Comparison of ENCODE assay signal across 8 mouse cellular contexts in the genomic region with DNA sequence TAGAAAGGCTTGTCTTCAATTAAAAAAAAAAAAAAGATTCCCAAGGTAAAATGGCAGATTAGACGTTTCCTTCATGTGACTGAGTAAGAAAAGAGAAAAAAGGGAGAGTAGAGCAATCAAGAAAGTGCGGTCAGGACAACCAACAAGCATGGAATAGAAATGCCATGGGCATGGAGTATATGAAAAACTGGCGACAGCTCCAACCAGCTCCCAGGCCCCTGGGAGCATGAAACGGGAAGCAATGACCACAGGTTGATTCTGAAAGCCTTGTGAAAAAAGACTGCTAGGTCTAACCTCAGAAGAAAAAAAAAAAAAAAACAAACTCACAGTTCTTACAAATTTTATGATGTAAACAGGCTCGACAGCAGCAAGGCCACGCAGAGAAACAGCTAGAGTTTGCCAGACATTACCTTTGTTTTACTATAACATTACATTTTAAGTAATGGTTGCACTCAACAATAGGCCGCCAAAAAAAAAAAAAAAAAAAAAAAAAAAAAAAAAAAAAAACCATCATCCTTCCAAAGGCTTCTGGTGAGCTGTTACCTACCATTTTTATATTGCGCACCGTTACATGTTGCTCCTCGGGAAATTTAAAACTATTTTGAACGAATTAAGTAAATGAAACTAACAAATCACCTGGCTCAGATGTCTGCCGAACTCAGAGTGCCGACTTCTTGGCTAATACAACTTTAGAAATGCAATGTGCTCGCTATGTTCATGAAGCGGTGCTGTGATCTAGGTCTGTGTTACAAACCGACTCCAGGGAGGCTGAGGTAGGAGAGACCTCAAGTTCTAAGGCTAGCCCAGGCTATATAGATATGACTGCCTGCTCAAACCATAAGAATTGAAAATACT. TPM values are rescaled to one million over a fixed set of nuclear protein-coding genes. Genes with fewer than 3 reads are reported as not detected.
DNase-seq lines count a peak whose midpoint lies in the region; ATAC-seq lines count a peak whose summit lies in the region.

No protein-coding gene starts in this region.

- peak overlapping the region; percentile 87 for H3K4me3 ChIP-seq in kidney, embryonic 14.5 days (ENCODE audit: low read length)
- H3K4me3 ChIP-seq in forebrain, embryonic 10.5 days: peak overlapping the region; percentile 64
- H3K4me3 ChIP-seq in limb, embryonic 15.5 days: peak overlapping the region; percentile 88

- no peaks in the 10 kb centered on the region for H3K27me3 ChIP-seq in kidney, embryonic 14.5 days (ENCODE audit: control insufficient read depth, insufficient read depth, low read length)
- H3K27me3 ChIP-seq in forebrain, embryonic 10.5 days (ENCODE audit: poor library complexity, severe bottlenecking): no peaks in the 10 kb centered on the region
- H3K27me3 ChIP-seq in limb, embryonic 15.5 days: no peaks in the 10 kb centered on the region
- no peaks in the 10 kb centered on the region for H3K27me3 ChIP-seq in splenic B cell, adult 2 months (ENCODE audit: control insufficient read depth, insufficient read depth, low read length, poor library complexity, severe bottlenecking)

- H3K36me3 ChIP-seq in kidney, embryonic 14.5 days (ENCODE audit: control insufficient read depth, insufficient read depth, low read length): no peaks in the 10 kb centered on the region
- peaks cover 7% of the 10 kb centered on the region; the same call in 1 of the 2 replicates for H3K36me3 ChIP-seq in forebrain, embryonic 10.5 days (replicated peaks)
- no peaks in the 10 kb centered on the region for H3K36me3 ChIP-seq in limb, embryonic 15.5 days
- H3K36me3 ChIP-seq in splenic B cell, adult 2 months (ENCODE audit: control insufficient read depth, insufficient read depth, low read length, poor library complexity, severe bottlenecking): no peaks in the 10 kb centered on the region

- no peak for DNase-seq in kidney, postnatal 25 days
- peak; percentile 45 for DNase-seq in MN1 (ENCODE audit: low spot score)
- peak; percentile 27 for DNase-seq in forebrain, embryonic 10.5 days (ENCODE audit: extremely low spot score, low spot score)
- peak; percentile 25 for DNase-seq in splenic B cell, adult 2 months (ENCODE audit: low read depth, low spot score)
- DNase-seq in spleen, postnatal 14 days (ENCODE audit: low spot score in 2 of 2): no peak

- peak overlapping the region; percentile 61 for H3K4me2 ChIP-seq in kidney, embryonic 14.5 days (replicated peaks; ENCODE audit: low read depth, low read length)
- H3K4me2 ChIP-seq in limb, embryonic 15.5 days: peak overlapping the region; percentile 73

- 0 out of 2 replicates have a peak, but pooled peaks cover 3% of the 10 kb centered on the region for H3K4me1 ChIP-seq in kidney, embryonic 14.5 days (ENCODE audit: control insufficient read depth, insufficient read depth, low read length)
- peaks cover 15% of the 10 kb centered on the region for H3K4me1 ChIP-seq in forebrain, embryonic 10.5 days
- H3K4me1 ChIP-seq in limb, embryonic 15.5 days: peaks cover 9% of the 10 kb centered on the region; the same call in 1 of the 2 replicates

- H3K9ac ChIP-seq in kidney, embryonic 14.5 days (ENCODE audit: low read depth, low read length): peak overlapping the region; percentile 89; the same call in 1 of the 2 replicates
- H3K9ac ChIP-seq in limb, embryonic 15.5 days: no peak overlapping the region

- 27% methylated on average over 16 of the region's 16 CpGs for WGBS in kidney, embryonic 14.5 days
- 36% methylated on average over 16 of the region's 16 CpGs for WGBS in forebrain, embryonic 10.5 days
- 27% methylated on average over 16 of the region's 16 CpGs for WGBS in limb, embryonic 15.5 days

- ATAC-seq in kidney, embryonic 14.5 days (ENCODE audit: low FRiP score, low TSS enrichment): no peak
- ATAC-seq in limb, embryonic 15.5 days (ENCODE audit: insufficient number of reproducible peaks, low FRiP score, low TSS enrichment, low read depth): no peak
- ATAC-seq in activated CD4-positive, CD25-positive, alpha-beta regulatory T cell, adult 4 months: no peak

- H3K9me3 ChIP-seq in kidney, embryonic 14.5 days (ENCODE audit: control insufficient read depth, low read length): no peaks in the 10 kb centered on the region
- no peaks in the 10 kb centered on the region for H3K9me3 ChIP-seq in forebrain, embryonic 10.5 days
- no peaks in the 10 kb centered on the region for H3K9me3 ChIP-seq in limb, embryonic 15.5 days

- peak overlapping the region; percentile 98; the same call in 1 of the 2 replicates for H3K27ac ChIP-seq in kidney, embryonic 14.5 days (ENCODE audit: low read depth, low read length)
- H3K27ac ChIP-seq in forebrain, embryonic 10.5 days: peak overlapping the region; percentile 96
- H3K27ac ChIP-seq in limb, embryonic 15.5 days: peak overlapping the region; percentile 99

RNA-seq across cellular contexts. Expression of a gene that starts 1.4 kb away (rescaled TPM):
- polyA plus RNA-seq in kidney, embryonic 14.5 days (2014; fragmentation: Nextera tagmentation; extraction: Ambion mirVana): 29.9 and 30.1 TPM in 2 replicates
- 40.9 and 41.8 TPM in 2 replicates for polyA plus RNA-seq in forebrain, embryonic 10.5 days (2016; fragmentation: Nextera tagmentation; extraction: Ambion mirVana)
- polyA plus RNA-seq in limb, embryonic 15.5 days (2015; fragmentation: Nextera tagmentation; extraction: Ambion mirVana): 28.6 and 31.1 TPM in 2 replicates
- 10 to 100 TPM in 1 of 2 experiments, 1 to 10 TPM in 1; 9.6 to 10.4 TPM for polyA plus RNA-seq in activated CD4-positive, CD25-positive, alpha-beta regulatory T cell, adult 4 months (2017; shearing (Covaris generic))

Comparison
In these comparisons a context has a peak if more than half of its experiments do, and no peak if none do; other contexts are left out.
1. DNase-seq: peak in MN1 (single experiment), forebrain, embryonic 10.5 days (single experiment) and splenic B cell, adult 2 months (single experiment); none in kidney, postnatal 25 days (0 of 2) and spleen, postnatal 14 days (0 of 2).
2. Peak in every context shown above with its lines, with median percentiles within 50 percentile points of each other: H3K27ac ChIP-seq and H3K4me3 ChIP-seq.